Mouse (Mus musculus): ENCODE data around the gene Nipbl. TPM values are rescaled to one million over a fixed set of nuclear protein-coding genes. Genes with fewer than 3 reads are reported as not detected.

Gene Nipbl
- total and polyA plus RNA-seq, 2 experiments from 2014 or later: 10.7 to 15.2 TPM

DNA sequence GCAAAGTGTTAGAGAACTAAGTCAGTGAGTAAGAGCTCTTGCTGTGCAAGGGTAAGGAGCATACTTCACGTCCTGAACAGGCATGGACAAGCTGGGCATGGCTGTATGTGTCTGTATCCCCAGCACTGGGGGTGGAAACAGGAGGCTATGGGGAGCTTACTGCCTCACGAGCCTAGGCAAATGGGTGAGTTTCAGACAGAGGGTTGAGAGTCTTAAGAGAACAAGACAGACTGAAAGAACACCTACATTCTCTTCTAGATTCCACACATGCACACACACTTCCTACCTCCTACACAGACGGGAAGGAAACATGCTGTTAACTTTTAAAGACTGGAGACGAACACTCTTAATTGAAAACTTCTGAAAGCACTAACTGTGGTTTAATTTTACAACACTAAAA lies 126.9 kb downstream of the Nipbl start:
- TF ChIP-seq CTCF (IDR thresholded peaks at IDR 0.05): no peak
- no peak overlapping the region for H3K4me2 ChIP-seq (ENCODE audit: low read depth, low read length, poor library complexity, severe bottlenecking)
- H3K9me3 ChIP-seq (ENCODE audit: low read length): no peaks in the 10 kb centered on the region
- H3K36me3 ChIP-seq (ENCODE audit: insufficient read depth, low read length): peaks cover 29% of the 10 kb centered on the region
- no peaks in the 10 kb centered on the region for H3K4me1 ChIP-seq (ENCODE audit: insufficient read depth, low read length)
- H3K9ac ChIP-seq (replicated peaks; ENCODE audit: low read length, poor library complexity, severe bottlenecking): no peak overlapping the region
- no peak overlapping the region for H3K27ac ChIP-seq (ENCODE audit: low read depth, low read length)
- H3K4me3 ChIP-seq (ENCODE audit: low read depth, low read length): no peak overlapping the region
- DNase-seq (ENCODE audit: low spot score): no peak
- ATAC-seq (ENCODE audit: low FRiP score): no peak
- H3K27me3 ChIP-seq (ENCODE audit: insufficient read depth, low read length): no peaks in the 10 kb centered on the region
- WGBS: 89% methylated on average over 4 of the region's 4 CpGs

DNA sequence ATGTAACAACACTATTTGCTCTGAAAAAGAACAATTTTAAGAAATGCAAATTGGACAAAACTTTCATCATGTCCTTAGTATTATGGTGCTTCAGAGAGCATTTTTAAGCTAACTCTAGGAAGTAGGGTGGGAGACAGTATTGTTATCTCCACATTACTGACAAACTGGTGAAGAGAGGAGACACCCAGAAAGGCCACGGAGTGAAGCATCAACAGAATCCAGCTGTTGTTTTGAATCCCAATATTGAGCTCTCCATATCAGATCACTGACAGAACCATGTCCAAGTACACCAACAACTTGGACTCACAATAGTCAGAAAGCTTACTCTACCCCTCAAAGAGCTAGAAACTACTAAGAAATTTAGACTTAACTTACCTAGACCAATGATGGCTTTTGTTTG lies 138.8 kb downstream of the Nipbl start:
- no peak for TF ChIP-seq CTCF (IDR thresholded peaks at IDR 0.05)
- Histone ChIP-seq H3K36me3 (ENCODE audit: insufficient read depth, low read length) (peaks cover 39% of the 10 kb centered on the region), H3K4me3 (ENCODE audit: low read depth, low read length) (no peak overlapping the region), H3K4me2 (ENCODE audit: low read depth, low read length, poor library complexity, severe bottlenecking) (no peak overlapping the region), H3K27me3 (ENCODE audit: insufficient read depth, low read length) (no peaks in the 10 kb centered on the region), H3K9me3 (ENCODE audit: low read length) (no peaks in the 10 kb centered on the region), H3K9ac (replicated peaks; ENCODE audit: low read length, poor library complexity, severe bottlenecking) (no peak overlapping the region), H3K27ac (ENCODE audit: low read depth, low read length) (no peak overlapping the region), H3K4me1 (ENCODE audit: insufficient read depth, low read length) (no peaks in the 10 kb centered on the region)
- ATAC-seq (ENCODE audit: low FRiP score) (no peak), DNase-seq (ENCODE audit: low spot score) (no peak)
- WGBS: 88% methylated on average over 1 of the region's 1 CpGs

DNA sequence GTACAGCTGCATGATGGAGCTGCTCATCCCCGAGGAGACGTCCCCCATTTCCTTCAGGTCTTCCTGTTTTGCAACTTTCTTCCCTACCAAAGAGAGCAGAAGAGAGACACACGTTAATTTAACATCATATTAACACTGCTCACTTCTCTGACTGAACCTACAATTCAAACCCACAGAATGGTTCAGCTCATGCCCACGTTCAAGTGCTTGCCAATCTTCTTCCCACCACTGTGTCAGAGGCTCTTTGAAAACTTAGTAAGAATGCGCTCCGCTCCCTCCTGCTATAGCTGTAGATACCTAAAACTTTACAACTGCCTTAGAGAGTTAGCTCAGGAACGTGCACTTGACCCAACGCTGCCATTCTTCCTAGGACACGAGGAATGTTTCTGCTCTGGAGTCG lies 141.3 kb downstream of the Nipbl start:
- DNase-seq (ENCODE audit: low spot score) (no peak), ATAC-seq (ENCODE audit: low FRiP score) (no peak)
- no peaks in the 10 kb centered on the region for H3K27me3 ChIP-seq (ENCODE audit: insufficient read depth, low read length)
- 95% methylated on average over 10 of the region's 10 CpGs for WGBS
- H3K27ac ChIP-seq (ENCODE audit: low read depth, low read length): no peak overlapping the region
- TF ChIP-seq CTCF (IDR thresholded peaks at IDR 0.05): no peak
- H3K4me2 ChIP-seq (ENCODE audit: low read depth, low read length, poor library complexity, severe bottlenecking): no peak overlapping the region
- H3K4me1 ChIP-seq (ENCODE audit: insufficient read depth, low read length): no peaks in the 10 kb centered on the region
- H3K9ac ChIP-seq (replicated peaks; ENCODE audit: low read length, poor library complexity, severe bottlenecking): no peak overlapping the region
- H3K36me3 ChIP-seq (ENCODE audit: insufficient read depth, low read length): peaks cover 39% of the 10 kb centered on the region
- H3K9me3 ChIP-seq (ENCODE audit: low read length): no peaks in the 10 kb centered on the region
- H3K4me3 ChIP-seq (ENCODE audit: low read depth, low read length): no peak overlapping the region

DNA sequence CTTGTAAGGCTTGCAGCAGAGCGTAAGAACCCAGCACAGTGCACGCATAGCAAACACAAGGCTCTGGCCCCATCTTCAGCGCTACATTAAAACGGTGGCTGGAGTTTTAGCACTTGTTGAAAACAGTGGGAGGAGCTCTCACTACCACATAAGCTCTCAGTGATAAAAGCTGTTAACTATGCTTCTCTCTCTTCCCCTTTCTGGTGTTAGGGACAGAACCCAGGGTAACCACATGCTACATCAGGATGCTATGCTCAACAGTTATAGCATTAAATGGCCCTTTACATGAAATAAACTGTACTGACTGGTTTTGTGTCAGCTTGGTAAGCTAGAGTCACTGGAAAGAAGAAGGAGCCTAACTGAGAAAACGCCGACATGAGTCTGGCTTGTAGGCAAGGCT lies 150.1 kb downstream of the Nipbl start:
- DNase-seq (ENCODE audit: low spot score) (no peak), ATAC-seq (ENCODE audit: low FRiP score) (no peak)
- Histone ChIP-seq H3K4me3 (ENCODE audit: low read depth, low read length) (no peak overlapping the region), H3K4me1 (ENCODE audit: insufficient read depth, low read length) (no peaks in the 10 kb centered on the region), H3K4me2 (ENCODE audit: low read depth, low read length, poor library complexity, severe bottlenecking) (no peak overlapping the region), H3K27me3 (ENCODE audit: insufficient read depth, low read length) (no peaks in the 10 kb centered on the region), H3K36me3 (ENCODE audit: insufficient read depth, low read length) (peaks cover 44% of the 10 kb centered on the region), H3K27ac (ENCODE audit: low read depth, low read length) (no peak overlapping the region), H3K9ac (replicated peaks; ENCODE audit: low read length, poor library complexity, severe bottlenecking) (no peak overlapping the region), H3K9me3 (ENCODE audit: low read length) (no peaks in the 10 kb centered on the region)
- TF ChIP-seq CTCF (IDR thresholded peaks at IDR 0.05): no peak
- 93% methylated on average over 6 of the region's 6 CpGs for WGBS

DNA sequence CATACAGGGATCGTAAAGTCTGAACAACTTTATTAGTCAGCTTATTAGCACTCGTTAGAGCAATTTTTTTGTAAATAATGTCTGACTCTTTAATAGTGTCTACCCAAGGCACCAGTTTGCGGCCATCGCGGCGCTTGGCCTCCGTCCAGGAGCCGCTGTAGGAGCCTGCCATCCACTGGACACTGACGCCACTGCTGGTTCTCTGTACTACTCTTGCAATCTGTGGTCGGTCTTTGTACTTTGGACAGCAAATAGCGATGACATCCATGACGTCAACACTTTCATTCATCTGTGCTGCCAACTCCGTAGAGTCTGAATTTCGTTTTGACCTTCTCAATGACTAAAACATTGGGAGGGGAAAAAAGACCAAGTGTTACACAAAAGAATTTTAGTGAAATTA lies 153.0 kb downstream of the Nipbl start:
- H3K9me3 ChIP-seq (ENCODE audit: low read length): no peaks in the 10 kb centered on the region
- TF ChIP-seq CTCF (IDR thresholded peaks at IDR 0.05): no peak
- DNase-seq (ENCODE audit: low spot score) (no peak), ATAC-seq (ENCODE audit: low FRiP score) (no peak)
- 93% methylated on average over 14 of the region's 14 CpGs for WGBS
- no peaks in the 10 kb centered on the region for H3K27me3 ChIP-seq (ENCODE audit: insufficient read depth, low read length)
- peaks cover 37% of the 10 kb centered on the region for H3K36me3 ChIP-seq (ENCODE audit: insufficient read depth, low read length)
- H3K9ac ChIP-seq (replicated peaks; ENCODE audit: low read length, poor library complexity, severe bottlenecking): no peak overlapping the region
- no peak overlapping the region for H3K4me3 ChIP-seq (ENCODE audit: low read depth, low read length)
- no peak overlapping the region for H3K27ac ChIP-seq (ENCODE audit: low read depth, low read length)
- H3K4me2 ChIP-seq (ENCODE audit: low read depth, low read length, poor library complexity, severe bottlenecking): no peak overlapping the region
- no peaks in the 10 kb centered on the region for H3K4me1 ChIP-seq (ENCODE audit: insufficient read depth, low read length)

DNA sequence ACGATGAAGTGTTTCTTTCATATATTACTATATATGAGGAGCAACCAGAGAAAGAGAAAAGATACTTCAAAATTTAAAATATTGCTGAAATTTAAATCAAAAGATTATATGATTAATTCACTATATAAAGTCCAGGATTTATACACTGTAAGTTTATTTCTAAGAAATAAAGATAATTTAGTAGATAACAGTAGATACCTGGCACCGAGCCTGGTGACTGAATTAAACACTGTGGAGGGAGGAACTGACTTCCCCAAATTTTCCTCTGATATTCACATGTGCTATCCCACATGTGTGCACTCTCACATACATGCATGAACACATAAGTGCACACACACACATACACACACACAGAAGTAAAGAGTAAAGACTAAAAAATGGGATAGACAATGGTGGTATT lies 162.1 kb downstream of the Nipbl start:
- ATAC-seq (ENCODE audit: low FRiP score) (no peak), DNase-seq (ENCODE audit: low spot score) (no peak)
- TF ChIP-seq CTCF (IDR thresholded peaks at IDR 0.05): no peak
- no peaks in the 10 kb centered on the region for H3K9me3 ChIP-seq (ENCODE audit: low read length)
- H3K4me3 ChIP-seq (ENCODE audit: low read depth, low read length): no peak overlapping the region
- no peak overlapping the region for H3K4me2 ChIP-seq (ENCODE audit: low read depth, low read length, poor library complexity, severe bottlenecking)
- no peaks in the 10 kb centered on the region for H3K4me1 ChIP-seq (ENCODE audit: insufficient read depth, low read length)
- 91% methylated on average over 2 of the region's 2 CpGs for WGBS
- no peak overlapping the region for H3K27ac ChIP-seq (ENCODE audit: low read depth, low read length)
- no peak overlapping the region for H3K9ac ChIP-seq (replicated peaks; ENCODE audit: low read length, poor library complexity, severe bottlenecking)
- H3K36me3 ChIP-seq (ENCODE audit: insufficient read depth, low read length): no peaks in the 10 kb centered on the region
- H3K27me3 ChIP-seq (ENCODE audit: insufficient read depth, low read length): no peaks in the 10 kb centered on the region
